Mouse (Mus musculus) embryo, embryonic 10.5 days (tissue): ENCODE results near the gene Nacc1.

Experiments
- DNase-seq: peaks from one replicate; pipeline ENCODE4 v3.0.0-alpha.2; 2015; ENCODE audit warnings: low spot score

Gene Nacc1

DNA sequence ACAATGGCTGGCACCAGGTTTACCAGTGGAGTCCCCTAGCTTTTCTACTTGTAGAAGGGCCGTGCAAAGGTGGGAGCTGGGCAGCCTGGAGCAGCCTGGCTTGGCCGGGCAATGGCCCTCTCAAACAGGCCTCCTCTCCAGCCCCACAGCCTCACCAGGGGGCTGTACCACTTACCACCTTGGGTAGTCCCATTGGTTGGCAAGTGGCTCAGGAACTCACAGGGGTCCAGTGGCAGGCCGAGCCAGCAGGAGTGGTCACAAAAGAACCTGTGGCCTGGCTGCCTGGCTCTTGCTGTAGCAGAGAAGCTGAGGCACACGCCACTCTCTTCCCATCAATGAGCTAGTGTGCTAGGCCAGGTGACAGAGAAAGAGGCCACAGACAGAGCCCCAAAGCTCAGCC is 26.5 kb upstream of the Nacc1 start:
- no peak for DNase-seq

GRCm38 (mm10) chr8:84713381-84713780 is 25.7 kb upstream of the Nacc1 start:
- DNase-seq: no peak

DNA sequence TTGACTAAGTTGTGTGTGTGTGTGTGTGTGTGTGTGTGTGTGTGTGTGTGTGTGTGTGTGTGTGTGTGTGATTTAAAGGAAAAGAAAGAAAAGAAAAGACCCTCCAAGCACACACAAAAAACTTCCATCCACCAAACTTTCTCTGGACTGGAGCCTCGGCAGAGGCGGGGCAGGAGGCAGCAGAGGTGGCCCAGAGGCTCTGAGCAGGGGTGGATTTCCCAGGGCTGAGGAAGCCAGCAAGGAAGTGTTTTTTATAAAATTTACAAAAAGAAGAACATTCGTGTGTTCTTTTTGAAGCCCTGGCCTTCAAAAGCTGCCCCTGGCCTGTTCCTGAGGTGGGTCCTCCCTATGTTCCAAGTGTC is 25.1 kb upstream of the Nacc1 start:
- no peak for DNase-seq

DNA sequence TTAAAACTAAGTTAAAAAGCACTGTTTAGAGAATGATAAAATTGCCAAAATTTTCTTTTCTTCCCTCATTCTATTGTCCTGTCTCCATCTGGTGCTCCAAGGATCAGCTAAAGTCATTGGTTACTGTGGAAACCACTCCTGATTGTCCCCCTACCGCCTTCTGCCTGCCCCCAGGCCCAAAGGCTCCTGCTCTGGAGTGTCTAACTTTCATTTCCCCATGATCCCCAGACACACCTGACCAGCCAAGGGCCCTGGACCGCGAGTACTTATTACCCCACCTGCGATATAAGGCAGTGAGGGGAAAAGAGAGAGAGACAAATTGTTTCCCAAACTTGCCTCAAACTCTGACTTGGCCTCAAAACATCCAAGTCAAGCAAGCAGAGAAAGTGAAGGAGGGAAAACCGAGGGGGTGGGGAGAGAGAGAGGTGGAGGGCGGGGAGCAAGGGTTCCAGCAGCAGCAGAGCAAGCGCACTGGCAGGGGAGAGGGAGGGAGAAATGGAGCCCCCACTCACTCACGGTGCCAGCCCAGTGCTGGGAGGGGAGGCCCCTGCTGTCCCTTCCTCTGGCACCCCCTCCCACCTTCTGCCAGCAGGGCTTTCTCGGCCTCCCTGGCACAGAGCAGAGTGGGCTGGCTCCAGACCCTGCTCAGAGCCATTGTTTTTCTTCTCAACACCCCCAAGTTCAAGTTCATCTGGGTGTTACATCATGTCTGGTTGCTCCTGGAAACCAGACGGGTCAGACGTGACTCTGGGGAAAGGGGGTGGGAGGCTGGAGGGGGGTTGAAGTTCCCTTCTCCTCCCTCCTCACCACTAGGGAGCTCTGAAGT is 24.5 kb upstream of the Nacc1 start:
- DNase-seq: peak; percentile 74

DNA sequence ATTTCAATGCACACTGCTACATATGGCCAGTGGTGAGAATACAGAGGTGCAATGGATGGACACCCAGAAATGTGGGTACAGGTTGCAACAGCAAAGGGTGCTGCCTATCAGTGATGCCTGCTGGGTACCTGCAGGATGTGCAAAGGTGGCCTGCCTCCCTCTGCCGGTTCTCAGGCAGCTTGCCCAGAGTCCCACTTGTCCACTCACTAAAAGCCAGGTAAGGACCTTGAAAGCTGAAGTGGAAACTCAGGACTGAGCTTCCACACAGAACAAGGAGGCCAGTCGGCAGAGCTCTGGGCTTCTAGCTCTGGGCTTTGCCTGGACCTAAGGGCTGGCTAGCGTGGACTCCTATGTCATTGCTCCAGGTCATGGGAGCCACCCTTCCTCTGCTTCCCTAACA is 23.6 kb upstream of the Nacc1 start:
- DNase-seq: no peak

DNA sequence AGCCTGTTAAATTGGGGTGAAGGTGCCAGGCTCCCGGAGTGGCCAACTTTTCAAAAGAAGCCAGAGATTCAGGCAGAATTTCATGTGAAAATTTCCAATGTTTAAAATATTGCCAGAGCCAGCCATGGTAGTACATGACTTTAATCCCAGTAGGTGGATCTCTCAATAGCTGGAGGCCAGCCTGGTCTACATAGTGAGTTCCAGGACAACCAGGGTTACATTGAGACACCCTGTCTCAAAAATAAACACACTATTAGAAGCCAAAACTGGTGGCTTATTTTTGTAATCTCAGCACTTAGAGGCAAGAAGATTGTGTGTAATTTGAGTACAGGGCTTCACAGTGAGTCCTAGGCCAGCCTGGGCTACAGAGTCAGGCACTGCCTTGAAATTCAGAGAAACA is 22.3 kb upstream of the Nacc1 start:
- no peak for DNase-seq

GRCm38 (mm10) chr8:84708774-84709475 is 21.3 kb upstream of the Nacc1 start:
- peak; percentile 96 for DNase-seq

DNA sequence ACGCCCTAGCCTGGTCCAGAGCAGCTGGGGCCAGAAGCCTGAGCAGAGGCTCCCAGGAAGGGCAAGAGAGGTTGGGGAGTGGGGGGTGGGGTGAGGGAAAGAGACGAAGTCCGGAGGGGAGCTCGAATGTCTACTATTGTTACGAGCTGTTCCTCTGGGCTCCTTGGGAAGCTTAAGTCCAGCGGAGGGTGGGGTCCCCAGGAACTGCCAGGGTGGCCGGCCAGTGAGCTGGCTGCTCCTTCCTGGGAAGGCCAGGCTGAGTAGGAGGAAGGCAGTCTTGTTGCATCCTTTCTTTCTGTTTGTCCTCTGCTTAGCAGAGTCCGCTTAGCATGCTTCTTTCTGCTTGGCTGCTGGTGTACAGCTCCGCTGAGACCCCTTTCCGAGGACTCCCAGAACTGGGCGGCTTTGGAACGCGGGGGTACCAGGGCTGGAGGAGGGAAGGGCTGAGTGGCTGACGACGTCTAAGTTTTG is 20.4 kb upstream of the Nacc1 start:
- no peak for DNase-seq

DNA sequence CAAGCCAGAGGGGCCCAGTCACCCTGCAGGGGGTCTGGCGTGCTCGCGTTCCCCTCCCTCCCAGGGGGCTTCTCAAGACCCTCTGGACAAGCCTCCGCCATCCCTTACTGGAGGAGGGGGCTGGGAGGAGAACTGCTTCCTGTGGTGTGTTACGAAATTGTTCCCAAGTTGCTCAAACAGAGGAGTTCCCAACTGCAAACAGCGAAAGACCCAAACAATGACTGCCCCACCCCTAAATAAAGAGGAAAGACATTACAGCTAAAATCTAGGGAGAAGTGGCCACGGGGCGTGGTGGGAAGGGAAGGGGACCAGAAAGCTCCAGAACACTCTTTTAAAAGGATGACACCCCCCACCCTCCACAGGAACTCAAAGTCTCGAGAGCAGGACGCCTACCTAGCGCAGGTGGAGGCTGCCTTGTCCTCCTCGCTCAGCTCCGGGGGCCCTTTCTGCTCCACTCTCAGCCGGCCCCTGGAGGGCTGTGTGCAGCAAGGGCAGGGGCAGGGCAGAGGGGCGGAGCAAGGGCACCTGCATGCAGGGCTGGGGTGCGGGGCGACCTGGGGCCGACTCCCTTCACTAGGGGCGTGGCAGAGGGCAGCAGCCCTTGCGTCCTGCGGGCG is 19.7 kb upstream of the Nacc1 start:
- peak; percentile 33 for DNase-seq

GRCm38 (mm10) chr8:84706610-84707266 is 19.1 kb upstream of the Nacc1 start:
- peak; percentile 43 for DNase-seq

DNA sequence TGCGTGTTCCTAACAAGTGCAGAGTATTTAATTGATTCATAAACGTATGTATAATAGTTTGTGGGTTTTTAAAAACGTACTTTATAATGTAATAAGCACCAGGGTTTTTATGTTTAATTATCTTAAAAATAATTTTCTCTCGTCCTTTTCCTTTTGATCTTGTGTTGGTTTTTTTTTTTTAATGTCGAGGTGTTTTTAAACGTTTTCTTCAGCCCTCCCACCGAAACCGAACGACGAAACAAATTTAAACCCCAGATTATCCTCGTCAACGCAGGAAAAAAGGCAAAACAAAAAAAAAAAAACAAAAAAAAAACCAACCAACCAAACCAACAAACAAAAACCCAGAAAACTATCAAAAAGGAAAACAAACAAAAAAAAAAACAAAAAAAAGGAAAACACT is 18.3 kb upstream of the Nacc1 start:
- no peak for DNase-seq

DNA sequence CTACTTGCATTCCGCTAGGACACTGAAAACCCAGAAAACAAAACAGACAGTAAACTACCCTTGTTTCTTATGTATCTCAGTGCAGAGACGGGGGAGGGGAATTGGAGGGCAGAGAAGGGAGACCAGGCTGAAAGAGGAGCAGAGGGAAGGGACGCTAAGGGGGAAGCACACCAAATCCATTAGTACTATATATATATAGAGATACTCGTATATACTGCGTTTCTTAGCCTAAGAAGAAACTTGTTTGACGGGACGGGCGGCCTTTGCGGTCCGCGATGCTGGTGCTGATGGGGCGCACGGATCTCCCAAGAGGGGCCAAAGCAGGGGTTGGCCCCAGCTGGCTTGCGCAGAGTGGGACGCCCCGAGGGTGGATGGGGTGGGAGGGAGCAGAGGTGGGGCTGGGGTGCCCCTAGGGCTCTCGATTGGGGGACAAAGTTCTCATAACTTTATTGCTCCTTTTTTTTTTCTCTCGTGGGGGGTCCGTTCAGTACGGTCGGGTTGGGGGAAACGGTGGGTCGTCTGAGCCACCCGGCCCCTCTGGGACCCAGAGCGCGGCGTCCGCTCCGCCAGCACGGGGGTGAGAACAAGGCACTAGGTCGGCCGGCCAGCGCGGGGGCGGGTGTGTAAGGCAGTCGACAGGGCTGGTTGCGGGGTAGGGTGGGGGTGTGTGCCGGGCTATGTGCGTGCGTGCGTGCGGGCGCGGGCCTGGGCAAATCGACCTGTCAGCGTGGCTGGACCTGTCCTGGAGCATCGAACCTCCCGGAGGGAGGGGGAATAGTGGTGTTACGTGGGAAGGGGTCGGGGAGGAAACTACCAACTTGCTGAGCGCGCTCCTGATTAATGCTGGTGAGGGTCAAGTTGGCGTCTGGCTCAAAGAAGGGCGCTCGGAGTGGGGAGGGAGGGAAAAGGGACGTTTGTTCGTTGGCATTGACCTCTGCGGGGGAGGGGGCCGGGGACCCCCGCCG is 17.5 kb upstream of the Nacc1 start:
- DNase-seq: peak; percentile 36

DNA sequence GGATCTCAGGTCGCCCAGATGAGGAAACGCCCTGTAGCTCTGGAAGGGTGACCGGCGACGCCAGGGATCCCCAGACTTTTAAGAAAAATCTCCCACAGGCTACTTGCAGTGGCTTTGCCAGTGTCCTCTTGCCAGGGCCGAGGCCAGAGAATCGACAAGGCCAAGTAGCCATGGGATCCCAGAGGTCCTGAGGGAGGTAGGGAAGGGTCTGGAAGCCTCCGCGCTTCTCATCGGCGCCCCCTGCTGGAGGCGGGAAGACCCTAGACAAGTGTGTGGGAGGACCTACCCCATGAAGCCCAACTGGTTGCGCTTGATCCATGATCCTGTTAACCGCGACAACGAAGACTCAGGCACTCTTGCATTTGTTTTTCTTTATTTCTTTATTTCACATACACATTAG is 16.7 kb upstream of the Nacc1 start:
- peak; percentile 90 for DNase-seq

DNA sequence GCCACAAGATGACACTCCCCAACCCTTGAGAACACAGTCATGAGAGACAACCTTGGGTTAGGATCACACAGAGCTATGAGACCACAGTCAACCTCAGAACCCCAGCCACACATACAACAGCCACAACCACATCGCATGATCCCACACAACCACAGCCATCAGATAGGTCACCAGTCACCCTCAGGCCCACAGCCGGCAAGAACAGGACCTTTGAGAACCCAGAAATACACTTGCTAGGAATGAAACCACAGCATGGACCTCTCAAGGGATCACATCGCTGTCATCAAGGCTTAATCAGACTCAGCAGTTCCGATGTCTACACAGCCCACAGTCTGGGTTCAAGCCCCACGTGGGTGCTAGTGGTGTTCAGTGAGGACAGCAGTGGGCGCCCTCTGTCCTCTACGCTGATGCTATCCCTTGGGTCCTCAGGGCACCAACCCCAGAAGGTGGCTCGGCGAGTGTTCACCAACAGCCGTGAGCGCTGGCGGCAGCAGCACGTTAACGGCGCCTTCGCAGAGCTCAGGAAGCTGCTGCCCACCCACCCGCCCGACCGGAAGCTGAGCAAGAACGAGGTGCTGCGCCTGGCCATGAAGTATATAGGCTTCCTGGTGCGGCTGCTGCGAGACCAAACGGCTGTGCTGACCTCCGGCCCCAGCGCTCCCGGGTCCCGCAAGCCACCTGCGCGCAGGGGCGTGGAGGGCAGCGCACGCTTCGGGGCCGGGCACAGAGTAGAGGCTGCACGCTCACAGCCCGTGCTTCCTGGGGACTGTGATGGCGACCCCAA is 16.0 kb upstream of the Nacc1 start:
- DNase-seq: no peak

GRCm38 (mm10) chr8:84702963-84703465 is 15.4 kb upstream of the Nacc1 start:
- no peak for DNase-seq

- DNase-seq: no peak
Measured at GRCm38 (mm10) chr8:84702561-84702960, 14.9 kb upstream of the Nacc1 start.

- peak; percentile 49 for DNase-seq
Measured at GRCm38 (mm10) chr8:84700941-84701911, 13.6 kb upstream of the Nacc1 start, which contains the start of gene Lyl1. Lyl1 (plus strand) TSS chr8:84701457.

- no peak for DNase-seq
Measured at GRCm38 (mm10) chr8:84700526-84700925, 12.9 kb upstream of the Nacc1 start.

GRCm38 (mm10) chr8:84699861-84700322 is 12.2 kb upstream of the Nacc1 start:
- DNase-seq: peak; percentile 60
